Mouse (Mus musculus): ENCODE measurements around the gene Atp13a5. TPM values are rescaled to one million over a fixed set of nuclear protein-coding genes. Genes with fewer than 3 reads are reported as not detected.

The Atp13a5 gene
- polyA plus RNA-seq (2015; fragmentation: Nextera tagmentation; extraction: Ambion mirVana), result not detected in 2 replicates

- Histone ChIP-seq H3K36me3 (ENCODE audit: control insufficient read depth, insufficient read depth, low read length) (no peaks in the 10 kb centered on the region), H3K4me2 (ENCODE audit: low read depth, low read length) (no peak within 1 kb of the TSS), H3K4me3 (ENCODE audit: low read length) (no peak within 1 kb of the TSS), H3K27ac (ENCODE audit: low read length) (no peak within 1 kb of the TSS), H3K4me1 (replicated peaks; ENCODE audit: control insufficient read depth, insufficient read depth, low read length) (no peaks in the 10 kb centered on the region), H3K9me3 (ENCODE audit: control insufficient read depth, low read length) (no peaks in the 10 kb centered on the region), H3K27me3 (ENCODE audit: control insufficient read depth, insufficient read depth, low read depth, low read length) (no peaks in the 10 kb centered on the region), H3K9ac (ENCODE audit: low read length) (no peak within 1 kb of the TSS)
- peak; percentile 49; the same call in 1 of the 2 replicates for ATAC-seq (ENCODE audit: low read depth)
- 28% methylated on average over 4 of the region's 4 CpGs for WGBS
Measured at GRCm38 (mm10) chr16:29378458-29378857, at the start of gene Atp13a5. Gene Atp13a5, minus strand, starts transcription at chr16:29378732.

DNA sequence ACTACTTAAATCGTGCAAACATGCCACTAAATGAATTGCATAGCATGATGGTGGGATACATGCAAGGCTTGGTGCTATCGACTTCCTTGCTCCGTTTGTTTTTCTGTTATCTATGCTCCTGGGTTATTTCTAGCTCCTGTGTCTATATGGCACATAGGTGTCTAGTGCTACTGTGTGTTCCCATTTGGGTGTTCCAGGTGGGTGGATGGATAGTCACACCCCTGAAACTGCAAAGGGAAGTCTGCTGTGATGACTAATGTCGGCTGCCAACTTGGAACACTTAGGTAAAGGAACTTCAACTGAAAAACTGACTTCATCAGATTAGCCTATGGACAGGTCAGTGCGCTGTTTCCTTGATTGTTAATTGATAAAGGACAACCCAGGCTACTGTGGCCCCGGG is 36.3 kb upstream of the Atp13a5 start:
- H3K9me3 ChIP-seq (ENCODE audit: control insufficient read depth, low read length), result no peaks in the 10 kb centered on the region
- H3K4me2 ChIP-seq (ENCODE audit: low read depth, low read length), result no peak overlapping the region
- H3K9ac ChIP-seq (ENCODE audit: low read length), result no peak overlapping the region
- H3K27me3 ChIP-seq (ENCODE audit: control insufficient read depth, insufficient read depth, low read depth, low read length), result no peaks in the 10 kb centered on the region
- 74% methylated on average over 6 of the region's 6 CpGs for WGBS
- H3K4me3 ChIP-seq (ENCODE audit: low read length), result no peak overlapping the region
- ATAC-seq (ENCODE audit: low read depth), result no peak
- no peaks in the 10 kb centered on the region for H3K36me3 ChIP-seq (ENCODE audit: control insufficient read depth, insufficient read depth, low read length)
- no peak overlapping the region for H3K27ac ChIP-seq (ENCODE audit: low read length)
- no peaks in the 10 kb centered on the region for H3K4me1 ChIP-seq (replicated peaks; ENCODE audit: control insufficient read depth, insufficient read depth, low read length)

GRCm38 (mm10) chr16:29407319-29407718 is 28.8 kb upstream of the Atp13a5 start:
- no peak overlapping the region for H3K27ac ChIP-seq (ENCODE audit: low read length)
- WGBS, result 87% methylated on average over 10 of the region's 10 CpGs
- no peak overlapping the region for H3K4me3 ChIP-seq (ENCODE audit: low read length)
- no peaks in the 10 kb centered on the region for H3K27me3 ChIP-seq (ENCODE audit: control insufficient read depth, insufficient read depth, low read depth, low read length)
- H3K9ac ChIP-seq (ENCODE audit: low read length), result no peak overlapping the region
- H3K4me1 ChIP-seq (replicated peaks; ENCODE audit: control insufficient read depth, insufficient read depth, low read length), result no peaks in the 10 kb centered on the region
- no peak overlapping the region for H3K4me2 ChIP-seq (ENCODE audit: low read depth, low read length)
- ATAC-seq (ENCODE audit: low read depth), result no peak
- H3K9me3 ChIP-seq (ENCODE audit: control insufficient read depth, low read length), result no peaks in the 10 kb centered on the region
- no peaks in the 10 kb centered on the region for H3K36me3 ChIP-seq (ENCODE audit: control insufficient read depth, insufficient read depth, low read length)

DNA sequence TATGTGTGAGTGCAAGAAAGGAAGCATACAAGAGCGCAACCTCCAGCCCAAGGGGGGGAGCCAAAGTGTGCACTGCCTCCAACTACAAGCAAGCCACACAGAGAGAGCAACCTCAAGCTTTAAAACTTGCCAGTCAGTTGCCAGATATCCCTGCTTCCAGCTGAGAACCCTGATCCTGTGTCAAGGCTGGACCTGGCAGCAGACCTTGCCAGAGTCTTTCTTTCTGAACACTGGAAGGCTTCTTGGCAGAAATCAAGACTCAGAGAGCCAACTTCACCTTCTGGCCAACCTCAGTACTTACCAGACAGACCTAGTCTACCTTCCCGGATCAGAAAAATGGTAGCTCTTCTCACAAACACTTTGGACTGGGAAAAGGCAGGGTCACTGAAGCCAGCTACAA is 20.5 kb upstream of the Atp13a5 start:
- Histone ChIP-seq H3K36me3 (ENCODE audit: control insufficient read depth, insufficient read depth, low read length) (no peaks in the 10 kb centered on the region), H3K9me3 (ENCODE audit: control insufficient read depth, low read length) (no peaks in the 10 kb centered on the region), H3K27me3 (ENCODE audit: control insufficient read depth, insufficient read depth, low read depth, low read length) (no peaks in the 10 kb centered on the region), H3K27ac (ENCODE audit: low read length) (no peak overlapping the region), H3K4me3 (ENCODE audit: low read length) (no peak overlapping the region), H3K9ac (ENCODE audit: low read length) (no peak overlapping the region), H3K4me2 (ENCODE audit: low read depth, low read length) (no peak overlapping the region), H3K4me1 (replicated peaks; ENCODE audit: control insufficient read depth, insufficient read depth, low read length) (no peaks in the 10 kb centered on the region)
- no peak for ATAC-seq (ENCODE audit: low read depth)
- 73% methylated on average over 2 of the region's 2 CpGs for WGBS

DNA sequence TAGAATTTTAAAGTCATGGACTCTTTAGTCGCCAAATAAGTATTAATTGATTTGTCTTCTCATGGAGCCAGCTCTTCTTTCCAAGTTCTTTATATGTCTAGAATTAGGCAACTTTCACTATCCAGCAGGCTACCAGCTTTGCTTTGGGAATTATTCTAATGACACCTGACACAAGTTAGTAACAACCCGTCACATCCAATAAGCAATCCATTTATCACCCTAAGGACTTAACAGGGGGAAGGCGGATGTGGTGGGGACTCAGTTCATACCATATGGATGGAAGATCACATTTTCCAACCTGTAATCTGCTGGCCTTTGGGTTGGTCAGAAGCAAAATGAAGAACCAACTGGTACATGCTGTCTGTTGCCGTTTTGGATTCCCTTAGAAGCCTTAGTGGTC is 6.2 kb upstream of the Atp13a5 start:
- H3K9ac ChIP-seq (ENCODE audit: low read length), result no peak overlapping the region
- no peak for ATAC-seq (ENCODE audit: low read depth)
- no peaks in the 10 kb centered on the region for H3K27me3 ChIP-seq (ENCODE audit: control insufficient read depth, insufficient read depth, low read depth, low read length)
- no peaks in the 10 kb centered on the region for H3K36me3 ChIP-seq (ENCODE audit: control insufficient read depth, insufficient read depth, low read length)
- 84% methylated on average over 4 of the region's 4 CpGs for WGBS
- no peak overlapping the region for H3K4me2 ChIP-seq (ENCODE audit: low read depth, low read length)
- no peak overlapping the region for H3K4me3 ChIP-seq (ENCODE audit: low read length)
- no peaks in the 10 kb centered on the region for H3K4me1 ChIP-seq (replicated peaks; ENCODE audit: control insufficient read depth, insufficient read depth, low read length)
- H3K27ac ChIP-seq (ENCODE audit: low read length), result no peak overlapping the region
- no peaks in the 10 kb centered on the region for H3K9me3 ChIP-seq (ENCODE audit: control insufficient read depth, low read length)

- no peak for ATAC-seq (ENCODE audit: low read depth)
- no peak overlapping the region for H3K4me3 ChIP-seq (ENCODE audit: low read length)
- H3K9me3 ChIP-seq (ENCODE audit: control insufficient read depth, low read length), result no peaks in the 10 kb centered on the region
- H3K4me2 ChIP-seq (ENCODE audit: low read depth, low read length), result no peak overlapping the region
- H3K27me3 ChIP-seq (ENCODE audit: control insufficient read depth, insufficient read depth, low read depth, low read length), result no peaks in the 10 kb centered on the region
- no peaks in the 10 kb centered on the region for H3K36me3 ChIP-seq (ENCODE audit: control insufficient read depth, insufficient read depth, low read length)
- H3K4me1 ChIP-seq (replicated peaks; ENCODE audit: control insufficient read depth, insufficient read depth, low read length), result no peaks in the 10 kb centered on the region
- WGBS, result 72% methylated on average over 8 of the region's 8 CpGs
- no peak overlapping the region for H3K27ac ChIP-seq (ENCODE audit: low read length)
- no peak overlapping the region for H3K9ac ChIP-seq (ENCODE audit: low read length)
Measured at GRCm38 (mm10) chr16:29374636-29375035, 3.9 kb downstream of the Atp13a5 start.

DNA sequence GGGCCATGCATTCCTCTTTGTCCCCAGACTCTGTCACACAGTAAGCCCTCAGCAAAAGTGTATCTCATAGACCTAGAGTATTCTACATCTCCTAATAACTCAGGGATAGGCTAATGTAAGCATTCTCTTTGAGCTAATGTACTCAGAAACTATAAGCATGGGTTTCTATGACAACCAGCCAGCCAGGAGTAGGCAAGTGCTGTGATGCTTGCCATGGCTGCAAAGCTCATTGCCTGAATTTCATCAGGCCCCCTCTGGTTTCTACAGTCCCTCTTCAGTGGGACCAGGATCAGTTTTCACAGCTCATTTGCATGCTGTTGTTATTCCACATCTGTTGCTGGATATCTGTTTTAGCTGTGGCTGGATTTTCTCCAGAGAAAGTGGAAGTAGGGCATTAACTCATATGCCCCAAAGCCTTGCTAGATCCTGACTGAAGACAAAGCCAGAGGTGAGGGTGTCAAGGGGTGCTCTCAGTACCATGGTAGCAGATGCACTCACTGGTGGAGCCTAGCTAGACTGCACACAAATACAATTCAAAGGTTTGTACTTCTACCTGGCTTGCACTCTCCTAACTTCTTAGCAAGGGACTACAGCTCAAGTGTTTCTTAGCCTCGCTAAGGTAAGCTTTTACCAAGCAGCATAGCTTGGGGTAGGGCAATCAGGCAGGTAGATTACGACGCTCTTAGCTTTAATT is 47.0 kb downstream of the Atp13a5 start:
- 62% methylated on average over 3 of the region's 3 CpGs for WGBS
- peaks cover 5% of the 10 kb centered on the region; the same call in 1 of the 2 replicates for H3K4me1 ChIP-seq (replicated peaks; ENCODE audit: control insufficient read depth, insufficient read depth, low read length)
- ATAC-seq (ENCODE audit: low read depth), result peak; percentile 77

GRCm38 (mm10) chr16:29330948-29331347 is 47.6 kb downstream of the Atp13a5 start:
- Histone ChIP-seq H3K27ac (ENCODE audit: low read length) (no peak overlapping the region), H3K4me1 (replicated peaks; ENCODE audit: control insufficient read depth, insufficient read depth, low read length) (peaks cover 7% of the 10 kb centered on the region; the same call in 1 of the 2 replicates), H3K27me3 (ENCODE audit: control insufficient read depth, insufficient read depth, low read depth, low read length) (no peaks in the 10 kb centered on the region), H3K9me3 (ENCODE audit: control insufficient read depth, low read length) (no peaks in the 10 kb centered on the region), H3K4me2 (ENCODE audit: low read depth, low read length) (no peak overlapping the region), H3K9ac (ENCODE audit: low read length) (no peak overlapping the region), H3K36me3 (ENCODE audit: control insufficient read depth, insufficient read depth, low read length) (no peaks in the 10 kb centered on the region), H3K4me3 (ENCODE audit: low read length) (no peak overlapping the region)
- no peak for ATAC-seq (ENCODE audit: low read depth)
- 52% methylated on average over 5 of the region's 5 CpGs for WGBS

More for the DNA sequence above, 47.0 kb downstream of the Atp13a5 start:
- Histone ChIP-seq H3K9me3 (ENCODE audit: control insufficient read depth, low read length) (no peaks in the 10 kb centered on the region), H3K4me3 (ENCODE audit: low read length) (no peak overlapping the region), H3K9ac (ENCODE audit: low read length) (no peak overlapping the region), H3K27me3 (ENCODE audit: control insufficient read depth, insufficient read depth, low read depth, low read length) (no peaks in the 10 kb centered on the region), H3K36me3 (ENCODE audit: control insufficient read depth, insufficient read depth, low read length) (no peaks in the 10 kb centered on the region), H3K27ac (ENCODE audit: low read length) (no peak overlapping the region), H3K4me2 (ENCODE audit: low read depth, low read length) (no peak overlapping the region)

- no peaks in the 10 kb centered on the region for H3K27me3 ChIP-seq (ENCODE audit: control insufficient read depth, insufficient read depth, low read depth, low read length)
- H3K9me3 ChIP-seq (ENCODE audit: control insufficient read depth, low read length), result no peaks in the 10 kb centered on the region
- H3K4me2 ChIP-seq (ENCODE audit: low read depth, low read length), result no peak overlapping the region
- no peak for ATAC-seq (ENCODE audit: low read depth)
- H3K4me1 ChIP-seq (replicated peaks; ENCODE audit: control insufficient read depth, insufficient read depth, low read length), result peaks cover 10% of the 10 kb centered on the region
- WGBS, result 56% methylated on average over 2 of the region's 2 CpGs
- no peak overlapping the region for H3K4me3 ChIP-seq (ENCODE audit: low read length)
- no peaks in the 10 kb centered on the region for H3K36me3 ChIP-seq (ENCODE audit: control insufficient read depth, insufficient read depth, low read length)
- no peak overlapping the region for H3K27ac ChIP-seq (ENCODE audit: low read length)
- no peak overlapping the region for H3K9ac ChIP-seq (ENCODE audit: low read length)
Measured at GRCm38 (mm10) chr16:29329213-29329612, 49.3 kb downstream of the Atp13a5 start.

All from lung, embryonic 16.5 days (tissue).